Mouse (Mus musculus): ENCODE measurements around the gene Zfp335. TPM values are rescaled to one million over a fixed set of nuclear protein-coding genes. Genes with fewer than 3 reads are reported as not detected.
A peak's percentile ranks its signal among the peaks of the same experiment; 100 is the strongest.

Gene Zfp335
- total and polyA plus RNA-seq, 2 experiments from 2014 or later, result 9.0 to 28.3 TPM

DNA sequence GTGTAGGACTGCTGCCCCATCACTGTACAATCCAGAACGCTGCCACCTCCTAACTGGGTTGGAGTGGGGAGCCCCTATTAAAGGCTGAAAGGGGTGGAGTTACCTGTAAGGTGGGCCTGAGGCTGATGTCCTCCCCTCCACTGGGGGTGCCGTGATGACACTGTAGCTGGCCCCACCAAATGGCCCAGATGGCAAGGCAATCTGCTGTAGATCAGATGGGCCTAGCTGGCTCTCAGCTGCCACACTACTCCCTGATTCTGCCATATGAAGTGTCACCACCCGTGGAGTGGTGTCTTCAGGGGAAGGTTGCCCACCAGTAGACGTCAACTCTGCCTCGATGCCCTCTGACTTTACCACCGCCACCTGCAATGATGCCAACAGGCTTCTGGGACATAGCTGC, 15.7 kb downstream of the Zfp335 start:
- no peaks in the 10 kb centered on the region for H3K27me3 ChIP-seq (ENCODE audit: insufficient read depth, low read length)
- no peak overlapping the region for H3K27ac ChIP-seq
- H3K4me1 ChIP-seq (ENCODE audit: insufficient read depth, low read length), result no peaks in the 10 kb centered on the region
- H3K4me3 ChIP-seq (ENCODE audit: low read length), result no peak overlapping the region
- TF ChIP-seq CTCF (IDR thresholded peaks at IDR 0.05; ENCODE audit: low read depth), result no peak
- DNase-seq (ENCODE audit: low spot score) (no peak), ATAC-seq (no peak)
- H3K9ac ChIP-seq (replicated peaks; ENCODE audit: low read length), result no peak overlapping the region
- WGBS, result 84% methylated on average over 6 of the region's 6 CpGs
- H3K4me2 ChIP-seq (ENCODE audit: low read depth, low read length), result no peak overlapping the region
- no peaks in the 10 kb centered on the region for H3K9me3 ChIP-seq (ENCODE audit: low read length)
- H3K36me3 ChIP-seq (ENCODE audit: insufficient read depth, low read length), result peaks cover 88% of the 10 kb centered on the region

DNA sequence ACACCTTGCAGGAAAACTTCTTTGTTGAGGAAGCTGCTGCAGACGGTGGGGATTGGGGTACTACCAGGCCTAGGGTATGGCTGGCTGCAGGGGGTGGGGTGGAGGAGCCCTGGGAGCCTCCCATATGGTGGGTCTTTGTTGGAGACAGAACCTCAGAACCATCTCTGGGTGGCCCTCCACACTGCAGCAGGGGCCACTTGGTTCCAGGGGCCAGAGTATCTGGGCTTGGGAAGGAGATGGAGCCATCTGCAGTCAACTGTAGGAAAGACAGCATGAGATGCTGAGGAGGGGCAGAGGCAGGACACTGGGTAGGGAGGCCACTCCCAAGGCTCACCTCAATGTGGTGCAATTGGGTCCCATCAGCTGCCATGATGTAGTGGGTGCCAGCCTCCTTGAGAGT, 16.9 kb downstream of the Zfp335 start:
- WGBS, result 86% methylated on average over 1 of the region's 1 CpGs
- Histone ChIP-seq H3K9me3 (ENCODE audit: low read length) (no peaks in the 10 kb centered on the region), H3K4me2 (ENCODE audit: low read depth, low read length) (no peak overlapping the region), H3K27me3 (ENCODE audit: insufficient read depth, low read length) (no peaks in the 10 kb centered on the region), H3K4me3 (ENCODE audit: low read length) (no peak overlapping the region), H3K36me3 (ENCODE audit: insufficient read depth, low read length) (peaks cover 89% of the 10 kb centered on the region), H3K4me1 (ENCODE audit: insufficient read depth, low read length) (no peaks in the 10 kb centered on the region), H3K27ac (no peak overlapping the region), H3K9ac (replicated peaks; ENCODE audit: low read length) (no peak overlapping the region)
- no peak for ATAC-seq
- TF ChIP-seq CTCF (IDR thresholded peaks at IDR 0.05; ENCODE audit: low read depth), result peak; percentile 34
- no peak for DNase-seq (ENCODE audit: low spot score)

DNA sequence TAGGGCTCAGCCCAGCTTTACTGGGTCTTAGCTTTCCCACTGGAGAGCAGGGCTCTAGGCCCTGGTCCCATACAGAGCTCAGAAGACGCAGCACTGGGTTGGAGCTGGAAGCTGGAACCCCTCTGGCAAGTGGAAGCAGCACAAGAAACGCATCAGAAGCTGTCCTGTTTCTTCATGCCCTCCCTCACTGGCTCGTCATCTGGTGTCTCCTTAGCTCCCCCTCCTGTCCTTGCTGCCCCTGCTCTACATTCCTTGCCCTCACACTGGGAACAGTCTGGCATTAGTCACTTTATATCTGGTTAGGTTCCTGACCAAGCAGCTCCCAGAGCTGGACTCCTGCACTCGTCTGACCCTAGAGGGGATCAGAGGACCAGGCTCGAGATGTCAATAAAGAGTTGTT, 17.5 kb downstream of the Zfp335 start:
- DNase-seq (ENCODE audit: low spot score), result no peak
- no peak overlapping the region for H3K4me3 ChIP-seq (ENCODE audit: low read length)
- no peaks in the 10 kb centered on the region for H3K4me1 ChIP-seq (ENCODE audit: insufficient read depth, low read length)
- no peak overlapping the region for H3K4me2 ChIP-seq (ENCODE audit: low read depth, low read length)
- WGBS, result 55% methylated on average over 5 of the region's 5 CpGs
- no peak overlapping the region for H3K27ac ChIP-seq
- peaks cover 89% of the 10 kb centered on the region for H3K36me3 ChIP-seq (ENCODE audit: insufficient read depth, low read length)
- peak; percentile 30 for TF ChIP-seq CTCF (IDR thresholded peaks at IDR 0.05; ENCODE audit: low read depth)
- no peaks in the 10 kb centered on the region for H3K9me3 ChIP-seq (ENCODE audit: low read length)
- ATAC-seq, result no peak
- H3K27me3 ChIP-seq (ENCODE audit: insufficient read depth, low read length), result no peaks in the 10 kb centered on the region
- no peak overlapping the region for H3K9ac ChIP-seq (replicated peaks; ENCODE audit: low read length)

DNA sequence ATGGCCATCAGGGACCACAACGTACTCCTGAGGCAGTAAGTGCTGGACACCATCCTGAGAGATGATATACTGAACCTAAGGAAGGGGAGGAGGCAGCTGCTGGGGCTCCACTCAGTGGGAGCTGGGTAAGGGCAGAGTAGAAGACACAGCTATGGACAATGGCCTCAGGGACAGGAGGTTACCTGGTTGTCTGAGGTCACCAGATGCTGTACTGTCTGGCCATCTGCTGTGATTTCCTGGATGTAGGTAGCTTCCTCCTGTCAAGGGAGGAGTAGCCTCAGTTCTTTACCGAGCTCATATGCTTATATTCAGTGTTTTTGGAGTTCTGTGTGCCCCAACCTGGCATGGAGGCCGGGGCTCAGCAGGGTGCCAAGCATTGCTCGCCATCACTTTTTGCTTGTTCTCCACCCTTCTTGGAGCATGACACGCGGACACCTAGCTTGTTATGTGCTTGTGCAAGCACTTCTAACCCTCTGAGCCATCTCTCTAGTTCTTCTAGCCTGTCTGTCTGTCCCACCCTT, 18.8 kb downstream of the Zfp335 start:
- H3K36me3 ChIP-seq (ENCODE audit: insufficient read depth, low read length), result peaks cover 87% of the 10 kb centered on the region
- ATAC-seq, result no peak
- no peak for TF ChIP-seq CTCF (IDR thresholded peaks at IDR 0.05; ENCODE audit: low read depth)
- H3K9me3 ChIP-seq (ENCODE audit: low read length), result no peaks in the 10 kb centered on the region
- H3K4me3 ChIP-seq (ENCODE audit: low read length), result no peak overlapping the region
- WGBS, result 86% methylated on average over 6 of the region's 6 CpGs
- no peak overlapping the region for H3K9ac ChIP-seq (replicated peaks; ENCODE audit: low read length)
- H3K27me3 ChIP-seq (ENCODE audit: insufficient read depth, low read length), result no peaks in the 10 kb centered on the region
- no peaks in the 10 kb centered on the region for H3K4me1 ChIP-seq (ENCODE audit: insufficient read depth, low read length)
- no peak for DNase-seq (ENCODE audit: low spot score)
- H3K27ac ChIP-seq, result no peak overlapping the region
- no peak overlapping the region for H3K4me2 ChIP-seq (ENCODE audit: low read depth, low read length)

DNA sequence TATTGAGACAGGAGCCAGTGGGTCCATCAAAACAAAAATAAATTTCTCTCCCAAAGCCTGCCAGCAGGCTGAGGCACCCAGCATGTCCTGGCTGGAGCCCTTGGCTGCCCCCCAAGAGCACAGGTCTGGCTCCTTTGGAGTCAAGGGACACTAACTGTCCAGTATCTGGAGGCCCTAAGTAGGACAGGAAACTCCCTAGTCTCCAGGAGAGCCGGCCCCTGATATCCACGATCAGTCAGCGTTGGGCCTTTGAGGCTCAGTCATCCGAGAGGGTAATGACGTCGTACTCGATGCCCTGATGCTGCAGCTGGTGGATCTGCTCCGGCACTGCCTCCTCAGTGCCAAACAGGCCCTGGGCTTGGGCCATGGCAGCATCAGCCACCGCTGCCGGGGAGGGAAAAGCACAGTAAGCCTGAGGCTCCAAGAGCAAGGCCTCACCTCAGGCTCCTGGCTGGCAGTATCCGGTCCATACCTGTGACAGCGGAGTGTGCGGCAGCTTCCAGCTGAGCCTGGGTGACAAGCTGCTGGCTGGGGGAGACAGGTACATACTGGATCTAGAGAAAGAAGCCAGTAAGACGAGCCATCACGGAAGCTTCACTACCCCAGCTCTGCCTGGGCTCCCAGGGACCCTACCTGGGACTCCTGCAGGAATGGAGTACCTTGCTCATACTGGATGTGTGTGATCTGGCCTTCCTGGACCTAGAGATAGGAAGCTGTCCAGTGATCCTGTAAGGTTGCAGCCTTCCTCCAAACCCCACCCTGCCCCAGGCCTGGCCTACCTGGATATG, 19.5 kb downstream of the Zfp335 start:
- Histone ChIP-seq H3K9ac (replicated peaks; ENCODE audit: low read length) (no peak overlapping the region), H3K4me3 (ENCODE audit: low read length) (no peak overlapping the region), H3K27ac (peak overlapping the region; percentile 56; the same call in 1 of the 2 replicates), H3K36me3 (ENCODE audit: insufficient read depth, low read length) (peaks cover 87% of the 10 kb centered on the region), H3K4me1 (ENCODE audit: insufficient read depth, low read length) (no peaks in the 10 kb centered on the region), H3K27me3 (ENCODE audit: insufficient read depth, low read length) (no peaks in the 10 kb centered on the region), H3K9me3 (ENCODE audit: low read length) (no peaks in the 10 kb centered on the region), H3K4me2 (ENCODE audit: low read depth, low read length) (no peak overlapping the region)
- no peak for TF ChIP-seq CTCF (IDR thresholded peaks at IDR 0.05; ENCODE audit: low read depth)
- peak; percentile 40 for DNase-seq (ENCODE audit: low spot score)
- 70% methylated on average over 15 of the region's 15 CpGs for WGBS
- no peak for ATAC-seq

DNA sequence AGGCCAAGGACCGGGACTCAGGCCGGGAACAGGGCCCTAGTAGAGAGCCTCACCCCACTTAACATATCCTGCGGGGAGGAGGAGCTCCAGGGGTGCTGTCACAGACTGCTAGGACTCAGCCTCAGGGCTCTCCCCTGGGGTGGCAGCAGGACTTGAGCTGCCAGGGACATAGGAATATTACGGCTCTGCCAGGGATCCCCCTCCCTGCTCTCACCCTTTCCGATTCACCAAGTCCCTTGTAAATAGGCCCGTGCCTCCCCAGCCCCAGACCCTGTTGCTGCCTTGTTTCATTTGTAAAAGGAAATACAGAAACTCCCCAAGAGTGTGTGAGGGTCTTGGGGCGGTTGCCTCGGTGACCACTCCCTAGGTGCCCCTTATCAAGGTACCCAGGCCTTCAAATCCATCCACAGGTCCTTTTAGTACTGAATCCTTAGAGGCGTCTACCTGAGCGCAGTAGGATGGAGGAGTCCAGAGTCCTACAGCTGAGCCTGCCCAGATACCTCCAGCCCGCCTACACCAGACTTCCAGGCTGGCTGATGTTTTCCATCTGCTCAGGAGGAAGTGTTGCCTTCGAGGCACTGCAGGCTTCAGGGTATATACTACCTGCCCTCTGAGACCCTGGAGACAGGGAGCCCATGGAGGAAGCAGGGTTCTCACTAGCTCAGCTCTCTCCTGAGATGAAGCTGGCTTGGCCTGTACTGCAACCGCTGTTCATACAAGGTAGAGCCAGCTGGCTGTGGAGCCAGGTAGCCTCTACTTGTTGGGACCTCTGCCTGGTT, 20.3 kb downstream of the Zfp335 start:
- H3K9me3 ChIP-seq (ENCODE audit: low read length), result no peaks in the 10 kb centered on the region
- TF ChIP-seq CTCF (IDR thresholded peaks at IDR 0.05; ENCODE audit: low read depth), result no peak
- H3K27ac ChIP-seq, result no peak overlapping the region
- no peaks in the 10 kb centered on the region for H3K27me3 ChIP-seq (ENCODE audit: insufficient read depth, low read length)
- H3K9ac ChIP-seq (replicated peaks; ENCODE audit: low read length), result no peak overlapping the region
- no peak overlapping the region for H3K4me2 ChIP-seq (ENCODE audit: low read depth, low read length)
- H3K4me3 ChIP-seq (ENCODE audit: low read length), result no peak overlapping the region
- no peak for DNase-seq (ENCODE audit: low spot score)
- H3K36me3 ChIP-seq (ENCODE audit: insufficient read depth, low read length), result peaks cover 88% of the 10 kb centered on the region
- WGBS, result 87% methylated on average over 13 of the region's 13 CpGs
- ATAC-seq, result no peak
- no peaks in the 10 kb centered on the region for H3K4me1 ChIP-seq (ENCODE audit: insufficient read depth, low read length)
